Mouse (Mus musculus) midbrain, embryonic 12.5 days (tissue): ENCODE data around the gene Gm20388. TPM values are rescaled to one million over a fixed set of nuclear protein-coding genes. Genes with fewer than 3 reads are reported as not detected.
"Not testable (repeated sequence)": the region's sequence is repeated elsewhere in the genome, so short reads cannot be mapped to it uniquely, and the experiment has no call there.

Experiments
- ATAC-seq: fragments of 200-750 bp; cut with Nextera tagmentation; 2 replicates; pipeline ENCODE4 v1.8.0; 2017; ENCODE audit warnings: low read depth, moderate TSS enrichment, moderate library complexity; ENCODE audit not compliant: low FRiP score
- H3K27ac ChIP-seq: fragments of 300-500 bp; sonication (generic); replicated peaks from 2 replicates; pipeline ENCODE4 v1.5.1; 2016; ENCODE audit warnings: mild to moderate bottlenecking
- H3K27me3 ChIP-seq: fragments of 300-500 bp; sonication (generic); 2 replicates; pipeline ENCODE4 v1.6.1; 2016; ENCODE audit warnings: mild to moderate bottlenecking
- H3K36me3 ChIP-seq: fragments of 300-500 bp; sonication (generic); 2 replicates; pipeline ENCODE4 v1.6.1; 2016
- H3K4me1 ChIP-seq: fragments of 300-500 bp; sonication (generic); 2 replicates; pipeline ENCODE4 v1.6.1; 2016
- H3K4me2 ChIP-seq: fragments of 300-500 bp; sonication (generic); replicated peaks from 2 replicates; pipeline ENCODE4 v1.6.1; 2016; ENCODE audit warnings: mild to moderate bottlenecking, moderate library complexity
- H3K4me3 ChIP-seq: fragments of 300-500 bp; sonication (generic); 2 replicates; pipeline ENCODE4 v1.5.1; 2016; ENCODE audit warnings: mild to moderate bottlenecking
- H3K9ac ChIP-seq: fragments of 300-500 bp; sonication (generic); replicated peaks from 2 replicates; pipeline ENCODE4 v1.6.1; 2016; ENCODE audit warnings: mild to moderate bottlenecking, moderate library complexity
- H3K9me3 ChIP-seq: fragments of 300-500 bp; sonication (generic); 2 replicates; pipeline ENCODE4 v1.6.1; 2016; ENCODE audit warnings: mild to moderate bottlenecking
- WGBS: fragments of 180-500 bp; shearing (Covaris S2); methylation state at CpG from one replicate; pipeline ENCODE4 v1.1.7; 2016; 5-methylcytosine and 5-hydroxymethylcytosine counted together
- polyA plus RNA-seq: library from polyadenylated mRNA; unstranded; fragments of >200 nt; fragmentation: Nextera tagmentation; extraction: Ambion mirVana; gene quantifications from 2 replicates; pipeline ENCODE4 v1.2.1, GENCODE M21; 2016

Gm20388 gene
- polyA plus RNA-seq, 1 experiment from 2014 or later: not detected

GRCm38 (mm10) chr8:122313310-122313709 lies 2402.7 kb downstream of the Gm20388 start:
- no peak for ATAC-seq
- Histone ChIP-seq H3K4me1 (peaks cover 18% of the 10 kb centered on the region; the same call in 1 of the 2 replicates), H3K4me3 (no peak overlapping the region), H3K4me2 (no peak overlapping the region), H3K9ac (no peak overlapping the region), H3K36me3 (no peaks in the 10 kb centered on the region), H3K27me3 (no peaks in the 10 kb centered on the region), H3K27ac (0 out of 2 replicates have a peak overlapping the region, but pooled peaks have one; percentile 3), H3K9me3 (no peaks in the 10 kb centered on the region)
- 69% methylated on average over 12 of the region's 12 CpGs for WGBS

- WGBS: 70% methylated on average over 13 of the region's 13 CpGs
- Histone ChIP-seq H3K4me1 (peaks cover 22% of the 10 kb centered on the region; the same call in 1 of the 2 replicates), H3K4me2 (no peak overlapping the region), H3K4me3 (no peak overlapping the region), H3K9ac (no peak overlapping the region), H3K27me3 (no peaks in the 10 kb centered on the region), H3K36me3 (no peaks in the 10 kb centered on the region), H3K9me3 (no peaks in the 10 kb centered on the region), H3K27ac (no peak overlapping the region)
- ATAC-seq: no peak
These were observed 2404.4 kb downstream of the Gm20388 start for GRCm38 (mm10) chr8:122314899-122315496.

- Histone ChIP-seq H3K27me3 (no peaks in the 10 kb centered on the region), H3K36me3 (no peaks in the 10 kb centered on the region), H3K4me2 (no peak overlapping the region), H3K27ac (no peak overlapping the region), H3K9me3 (no peaks in the 10 kb centered on the region), H3K4me1 (peaks cover 34% of the 10 kb centered on the region), H3K9ac (no peak overlapping the region), H3K4me3 (no peak overlapping the region)
- ATAC-seq: no peak
- WGBS: 59% methylated on average over 2 of the region's 2 CpGs
These were observed 2405.8 kb downstream of the Gm20388 start for GRCm38 (mm10) chr8:122316402-122316801.

GRCm38 (mm10) chr8:122317918-122318475 lies 2407.4 kb downstream of the Gm20388 start:
- no peak for ATAC-seq
- Histone ChIP-seq H3K9me3 (no peaks in the 10 kb centered on the region), H3K4me2 (no peak overlapping the region), H3K4me1 (peaks cover 36% of the 10 kb centered on the region), H3K36me3 (no peaks in the 10 kb centered on the region), H3K27me3 (peaks cover 5% of the 10 kb centered on the region; the same call in 1 of the 2 replicates), H3K9ac (no peak overlapping the region), H3K27ac (no peak overlapping the region), H3K4me3 (no peak overlapping the region)
- 50% methylated on average over 8 of the region's 8 CpGs for WGBS

- H3K27me3 ChIP-seq: peaks cover 5% of the 10 kb centered on the region; the same call in 1 of the 2 replicates
- 72% methylated on average over 11 of the region's 11 CpGs for WGBS
- peaks cover 40% of the 10 kb centered on the region for H3K4me1 ChIP-seq
- H3K9me3 ChIP-seq: no peaks in the 10 kb centered on the region
- H3K36me3 ChIP-seq: no peaks in the 10 kb centered on the region
- no peak overlapping the region for H3K9ac ChIP-seq
- no peak overlapping the region for H3K27ac ChIP-seq
- H3K4me2 ChIP-seq: no peak overlapping the region
- ATAC-seq: no peak
- no peak overlapping the region for H3K4me3 ChIP-seq
These were observed 2408.5 kb downstream of the Gm20388 start for GRCm38 (mm10) chr8:122319045-122319707.

GRCm38 (mm10) chr8:122319708-122320075 lies 2409.1 kb downstream of the Gm20388 start:
- Histone ChIP-seq H3K4me2 (no peak overlapping the region), H3K36me3 (no peaks in the 10 kb centered on the region), H3K9ac (no peak overlapping the region), H3K4me3 (no peak overlapping the region), H3K9me3 (no peaks in the 10 kb centered on the region), H3K27me3 (peaks cover 5% of the 10 kb centered on the region), H3K27ac (no peak overlapping the region), H3K4me1 (peaks cover 43% of the 10 kb centered on the region)
- 70% methylated on average over 7 of the region's 7 CpGs for WGBS
- no peak for ATAC-seq

GRCm38 (mm10) chr8:122320541-122320940 lies 2409.9 kb downstream of the Gm20388 start:
- Histone ChIP-seq H3K27ac (peak overlapping the region; percentile 27; the same call in 1 of the 2 replicates), H3K4me1 (peaks cover 49% of the 10 kb centered on the region), H3K9ac (no peak overlapping the region), H3K4me3 (no peak overlapping the region), H3K36me3 (no peaks in the 10 kb centered on the region), H3K27me3 (peaks cover 5% of the 10 kb centered on the region), H3K4me2 (no peak overlapping the region), H3K9me3 (no peaks in the 10 kb centered on the region)
- WGBS: 13% methylated on average over 3 of the region's 3 CpGs
- no peak for ATAC-seq

- Histone ChIP-seq H3K4me2 (no peak overlapping the region), H3K27me3 (peaks cover 5% of the 10 kb centered on the region), H3K9ac (no peak overlapping the region), H3K4me3 (no peak overlapping the region), H3K36me3 (no peaks in the 10 kb centered on the region), H3K9me3 (no peaks in the 10 kb centered on the region), H3K27ac (no peak overlapping the region), H3K4me1 (peaks cover 58% of the 10 kb centered on the region)
- 65% methylated on average over 10 of the region's 10 CpGs for WGBS
- no peak for ATAC-seq
These were observed 2410.8 kb downstream of the Gm20388 start for GRCm38 (mm10) chr8:122321455-122321921.

- H3K27ac ChIP-seq: peak overlapping the region; percentile 42; the same call in 1 of the 2 replicates
- no peak for ATAC-seq
- H3K4me2 ChIP-seq: no peak overlapping the region
- H3K36me3 ChIP-seq: no peaks in the 10 kb centered on the region
- H3K27me3 ChIP-seq: peaks cover 5% of the 10 kb centered on the region
- H3K4me1 ChIP-seq: peaks cover 57% of the 10 kb centered on the region
- H3K9me3 ChIP-seq: no peaks in the 10 kb centered on the region
- WGBS: 90% methylated on average over 7 of the region's 7 CpGs
- H3K9ac ChIP-seq: no peak overlapping the region
- H3K4me3 ChIP-seq: no peak overlapping the region
These were observed 2411.5 kb downstream of the Gm20388 start for GRCm38 (mm10) chr8:122322126-122322525.

- Histone ChIP-seq H3K4me2 (no peak overlapping the region), H3K4me3 (no peak overlapping the region), H3K9ac (no peak overlapping the region), H3K27ac (peak overlapping the region; percentile 42; the same call in 1 of the 2 replicates), H3K27me3 (peaks cover 5% of the 10 kb centered on the region), H3K4me1 (peaks cover 50% of the 10 kb centered on the region), H3K36me3 (no peaks in the 10 kb centered on the region), H3K9me3 (no peaks in the 10 kb centered on the region)
- WGBS: 64% methylated on average over 11 of the region's 11 CpGs
- ATAC-seq: no peak
These were observed 2412.2 kb downstream of the Gm20388 start for GRCm38 (mm10) chr8:122322792-122323191.

GRCm38 (mm10) chr8:122323951-122324402 lies 2413.3 kb downstream of the Gm20388 start:
- not testable (repeated sequence) for H3K27me3 ChIP-seq, ATAC-seq, H3K36me3 ChIP-seq, H3K9ac ChIP-seq, H3K4me2 ChIP-seq, H3K4me3 ChIP-seq, H3K9me3 ChIP-seq
- H3K4me1 ChIP-seq: peaks cover 47% of the 10 kb centered on the region
- 0 out of 2 replicates have a peak overlapping the region, but pooled peaks have one; percentile 30 for H3K27ac ChIP-seq
- 6% methylated on average over 12 of the region's 13 CpGs for WGBS

GRCm38 (mm10) chr8:122325196-122325595 lies 2414.6 kb downstream of the Gm20388 start:
- H3K27me3 ChIP-seq: peaks cover 5% of the 10 kb centered on the region
- H3K4me2 ChIP-seq: no peak overlapping the region
- H3K4me3 ChIP-seq: no peak overlapping the region
- H3K27ac ChIP-seq: 0 out of 2 replicates have a peak overlapping the region, but pooled peaks have one; percentile 27
- ATAC-seq: no peak
- no peaks in the 10 kb centered on the region for H3K9me3 ChIP-seq
- H3K36me3 ChIP-seq: no peaks in the 10 kb centered on the region
- H3K9ac ChIP-seq: peak overlapping the region; percentile 28; the same call in 1 of the 2 replicates
- 72% methylated on average over 2 of the region's 2 CpGs for whole genome bisulfite sequencing
- H3K4me1 ChIP-seq: peaks cover 53% of the 10 kb centered on the region
